In the genomic region with DNA sequence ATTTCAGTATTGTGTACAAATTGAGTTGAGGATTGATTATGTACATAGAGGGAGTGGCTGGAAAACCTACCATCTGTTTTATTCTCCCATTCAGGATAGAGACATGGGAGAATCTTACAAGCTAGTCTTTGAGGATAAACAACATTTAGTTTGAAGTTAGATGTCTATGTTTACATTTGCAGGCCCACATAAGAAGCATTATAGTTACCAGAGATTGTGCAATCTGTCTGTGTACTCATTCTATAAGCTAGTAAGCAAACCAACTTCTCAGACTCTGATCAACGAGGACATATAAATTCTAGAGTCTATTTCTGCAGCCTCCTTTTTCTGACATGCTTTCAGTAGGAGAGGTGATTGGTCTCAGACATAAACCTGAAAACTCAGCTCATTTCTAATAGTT, we compare ENCODE assay signal across 15 mouse cellular contexts.
"Had no signal": no experiment of that assay in that cellular context is flagged by ENCODE, and none has a peak within 500 bp of the region (broad histone marks: within the 10 kb centered on the region; RNA-seq: fewer than 3 reads in every experiment).

No protein-coding gene starts in this region.

- H3K36me3 ChIP-seq: neural tube, embryonic 15.5 days; stomach, embryonic 15.5 days had no signal

- DNase-seq: retina, postnatal 1 day; right cerebral cortex, adult 18-20 months; right cerebral cortex, postnatal 14 days; right cerebral cortex, postnatal 25 days; right cerebral cortex, postnatal 4 days; spleen, adult 18-20 months; thymus, adult 18-20 months; thymus, adult 2 months; thymus, postnatal 14 days; thymus, postnatal 25 days; thymus, postnatal 36 days; thymus, postnatal 4 days had no signal

- H3K27ac ChIP-seq: neural tube, embryonic 15.5 days; stomach, embryonic 15.5 days; stomach, postnatal 0 days had no signal

- H3K4me3 ChIP-seq: neural tube, embryonic 15.5 days; stomach, embryonic 15.5 days had no signal

- H3K4me2 ChIP-seq: neural tube, embryonic 15.5 days; stomach, embryonic 15.5 days had no signal

- H3K9me3 ChIP-seq: neural tube, embryonic 15.5 days; stomach, embryonic 15.5 days had no signal

- H3K27me3 ChIP-seq: neural tube, embryonic 15.5 days; stomach, embryonic 15.5 days had no signal

- H3K4me1 ChIP-seq: neural tube, embryonic 15.5 days; stomach, embryonic 15.5 days had no signal

- H3K9ac ChIP-seq: neural tube, embryonic 15.5 days; stomach, embryonic 15.5 days had no signal
